Mouse (Mus musculus) central nervous system, embryonic 18 days (tissue): ENCODE results near the gene Ube2k. TPM values are rescaled to one million over a fixed set of nuclear protein-coding genes. Genes with fewer than 3 reads are reported as not detected.

Experiments
- polyA plus RNA-seq: library from polyadenylated mRNA; depleted of rRNA; stranded (reverse); fragments of >200 nt; gene quantifications from 2 replicates; pipeline ENCODE4 v1.2.3, GENCODE M21; 2012; rRNA removed

Gene Ube2k
- polyA plus RNA-seq, result 118 and 131 TPM in 2 replicates

GRCm38 (mm10) chr5:65536751-65537419 lies at the start of gene Ube2k, which contains the start of gene Smim14:
Ube2k (plus strand) TSS chr5:65537233.
Smim14 (minus strand) TSS chr5:65537184.

GRCm38 (mm10) chr5:65492716-65493531 lies 44.1 kb upstream of the Ube2k start, which contains the start of gene Gm43552:
Gm43552 (minus strand) TSS chr5:65492833.

Other genes starting within 250 kb of the Ube2k start
- gene Rfc1, start 201.6 kb upstream of the Ube2k start, polyA plus RNA-seq, result 17.5 and 20.2 TPM in 2 replicates
- gene Klb, start 188.9 kb upstream of the Ube2k start, polyA plus RNA-seq, result 0.16 and 0.17 TPM in 2 replicates
- 804 and 809 TPM in 2 replicates for gene Rpl9, start 145.8 kb upstream of the Ube2k start, polyA plus RNA-seq
- gene Lias, start 145.7 kb upstream of the Ube2k start, polyA plus RNA-seq, result 37.5 and 40.7 TPM in 2 replicates
- 42.1 and 45.5 TPM in 2 replicates for gene Ugdh, start 101.3 kb upstream of the Ube2k start, polyA plus RNA-seq
- 0.52 and 0.91 TPM in 2 replicates for gene Gm43552, start 44.4 kb upstream of the Ube2k start, polyA plus RNA-seq
- gene Smim14, start within 50 bp of the Ube2k start, polyA plus RNA-seq, result 117 and 130 TPM in 2 replicates
- gene Pds5a, start 161.0 kb downstream of the Ube2k start, polyA plus RNA-seq, result 69.3 and 70.2 TPM in 2 replicates
- 25.6 and 27.9 TPM in 2 replicates for gene N4bp2, start 226.3 kb downstream of the Ube2k start, polyA plus RNA-seq